Mouse (Mus musculus) ES-Bruce4 (cell line): Measurements from ENCODE around the gene Sin3b.

Experiments
- CTCF ChIP-seq: IDR thresholded peaks from one replicate; pipeline ENCODE4 v1.8.1; 2011; ENCODE audit warnings: low read depth, low read length
- EP300 ChIP-seq: IDR thresholded peaks from 2 replicates; pipeline ENCODE4 v1.6.1; 2011; ENCODE audit warnings: low read depth, low read length; ENCODE audit not compliant: insufficient read depth

- no peak for TF ChIP-seq CTCF
- TF ChIP-seq EP300 = no peak
Measured at GRCm38 (mm10) chr8:72716594-72716993, 6.5 kb upstream of the Sin3b start.
